Mouse (Mus musculus): ENCODE measurements around the gene Sgms2. TPM values are rescaled to one million over a fixed set of nuclear protein-coding genes. Genes with fewer than 3 reads are reported as not detected.

Gene Sgms2
- total and polyA plus RNA-seq, 3 experiments = not detected

DNA sequence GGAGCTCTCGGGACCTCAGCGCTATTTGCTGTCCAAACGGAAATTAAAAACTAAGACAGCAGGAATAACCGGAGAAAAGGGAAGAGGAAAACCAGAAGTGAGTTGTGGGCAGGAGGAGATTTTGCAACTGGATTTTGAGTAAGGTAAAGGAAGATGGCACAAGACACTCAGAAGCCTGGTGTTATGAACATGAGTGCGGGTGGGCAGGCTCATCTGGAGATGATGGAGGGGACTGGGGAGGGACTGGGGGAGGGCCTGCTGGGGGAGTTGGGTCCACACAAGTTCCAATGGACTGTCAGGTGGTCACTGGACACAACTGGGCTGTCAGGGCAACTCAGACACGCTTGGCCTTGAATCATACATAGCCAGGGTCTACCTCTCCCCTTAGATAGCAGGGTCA is 24.8 kb downstream of the Sgms2 start:
- TF ChIP-seq ZC3H11A (IDR thresholded peaks at IDR 0.05; ENCODE audit: low read depth, low read length) (no peak), RCOR1 (IDR thresholded peaks at IDR 0.05; ENCODE audit: low read depth, low read length) (no peak), POLR2AphosphoS5 (IDR thresholded peaks at IDR 0.05; ENCODE audit: borderline replicate concordance, low read depth, low read length) (no peak), UBTF (IDR thresholded peaks at IDR 0.05; ENCODE audit: borderline replicate concordance, insufficient read depth, low read depth, low read length) (no peak), ZMIZ1 (IDR thresholded peaks at IDR 0.05; ENCODE audit: low read depth, low read length) (no peak), GABPA (IDR thresholded peaks at IDR 0.05; ENCODE audit: low read depth, low read length) (no peak), ZKSCAN1 (IDR thresholded peaks at IDR 0.05; ENCODE audit: low read depth, low read length) (no peak), TBP (IDR thresholded peaks at IDR 0.05; ENCODE audit: low read depth, low read length) (no peak), TCF12 (IDR thresholded peaks at IDR 0.05; ENCODE audit: low read depth, low read length) (no peak), MYC (IDR thresholded peaks at IDR 0.05; ENCODE audit: low read depth, low read length) (no peak), TAL1 (IDR thresholded peaks at IDR 0.05; ENCODE audit: low read length) (no peak), NRF1 (IDR thresholded peaks at IDR 0.05; ENCODE audit: insufficient read depth, low read depth, low read length, poor library complexity, severe bottlenecking) (no peak), EP300 (IDR thresholded peaks at IDR 0.05; ENCODE audit: low read depth in 1 of 2, low read length in 2 of 2) (no peak), RAD21 (IDR thresholded peaks at IDR 0.05; ENCODE audit: low read depth, low read length) (no peak), MXI1 (IDR thresholded peaks at IDR 0.05; ENCODE audit: low read depth, low read length) (no peak), SIN3A (IDR thresholded peaks at IDR 0.05; ENCODE audit: low read length) (no peak), MYB (IDR thresholded peaks at IDR 0.05; ENCODE audit: low read depth, low read length) (no peak), SMC3 (IDR thresholded peaks at IDR 0.05; ENCODE audit: low read depth, low read length) (no peak)
- Histone ChIP-seq H3K79me2 (ENCODE audit: control insufficient read depth, insufficient read depth, low read length, poor library complexity) (no peaks in the 10 kb centered on the region), H3K27ac (ENCODE audit: control insufficient read depth, low read depth, low read length) (no peak overlapping the region), H3K36me3 (ENCODE audit: control insufficient read depth in 1 of 2, insufficient read depth in 2 of 2, low read length in 2 of 2) (no peaks in the 10 kb centered on the region), H3K4me1 (ENCODE audit: control insufficient read depth in 1 of 2, insufficient read depth in 2 of 2, low read length in 2 of 2) (no peaks in the 10 kb centered on the region), H3K9me3 (replicated peaks; ENCODE audit: insufficient read depth, low read length) (no peaks in the 10 kb centered on the region), H3K9ac (ENCODE audit: control insufficient read depth, low read depth, low read length, poor library complexity, severe bottlenecking) (no peak overlapping the region), H3K4me3 (ENCODE audit: control insufficient read depth in 1 of 2, insufficient read depth in 1 of 2, low read depth in 2 of 2, low read length in 2 of 2) (no peak overlapping the region), H3K27me3 (ENCODE audit: control insufficient read depth in 1 of 2, insufficient read depth in 2 of 2, low read length in 2 of 2) (no peaks in the 10 kb centered on the region)
- no peak for DNase-seq (ENCODE audit: low read depth, low spot score)

DNA sequence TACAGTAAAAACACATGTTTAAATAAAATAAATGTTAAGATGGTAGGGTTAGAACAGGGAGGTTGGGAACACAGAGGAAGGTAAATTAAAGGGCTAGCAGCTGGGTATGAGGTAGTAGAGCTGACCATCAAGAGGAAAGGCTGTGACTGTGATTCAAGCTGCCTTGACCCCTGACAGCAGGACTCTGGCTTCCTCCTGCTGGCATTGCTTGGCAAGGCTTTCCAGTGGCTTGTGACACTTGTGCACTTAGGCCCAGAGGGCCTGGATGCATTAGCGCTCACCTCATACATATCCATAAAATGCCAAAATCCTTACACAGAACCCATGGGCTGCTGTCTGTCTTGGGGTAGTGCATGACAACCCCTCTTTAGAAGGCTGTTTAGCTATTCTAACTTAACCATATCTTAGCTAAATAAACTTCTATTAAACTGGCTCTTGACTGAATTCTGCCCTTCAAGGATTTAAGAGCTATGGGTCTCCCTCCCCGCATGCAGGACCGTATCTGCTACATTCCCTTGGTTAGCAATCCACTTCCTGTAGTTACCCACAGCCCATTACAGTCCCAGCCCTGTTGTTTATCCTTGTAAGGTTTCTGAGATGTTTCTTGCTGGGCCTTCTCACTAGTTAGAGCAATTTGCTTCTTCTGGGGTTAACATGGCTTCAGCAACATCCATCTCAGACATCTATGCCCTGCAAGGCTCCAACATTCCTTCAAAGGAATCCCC is 25.5 kb downstream of the Sgms2 start:
- Histone ChIP-seq H3K27ac (ENCODE audit: control insufficient read depth, low read depth, low read length) (no peak overlapping the region), H3K4me3 (ENCODE audit: control insufficient read depth in 1 of 2, insufficient read depth in 1 of 2, low read depth in 2 of 2, low read length in 2 of 2) (no peak overlapping the region), H3K27me3 (ENCODE audit: control insufficient read depth in 1 of 2, insufficient read depth in 2 of 2, low read length in 2 of 2) (no peaks in the 10 kb centered on the region), H3K36me3 (ENCODE audit: control insufficient read depth in 1 of 2, insufficient read depth in 2 of 2, low read length in 2 of 2) (no peaks in the 10 kb centered on the region), H3K9ac (ENCODE audit: control insufficient read depth, low read depth, low read length, poor library complexity, severe bottlenecking) (no peak overlapping the region), H3K9me3 (replicated peaks; ENCODE audit: insufficient read depth, low read length) (no peaks in the 10 kb centered on the region), H3K4me1 (ENCODE audit: control insufficient read depth in 1 of 2, insufficient read depth in 2 of 2, low read length in 2 of 2) (no peaks in the 10 kb centered on the region), H3K79me2 (ENCODE audit: control insufficient read depth, insufficient read depth, low read length, poor library complexity) (no peaks in the 10 kb centered on the region)
- TF ChIP-seq JUND (IDR thresholded peaks at IDR 0.05; ENCODE audit: low read depth, low read length) (no peak), ZKSCAN1 (IDR thresholded peaks at IDR 0.05; ENCODE audit: low read depth, low read length) (no peak), TAL1 (IDR thresholded peaks at IDR 0.05; ENCODE audit: low read length) (no peak), CHD2 (IDR thresholded peaks at IDR 0.05; ENCODE audit: low read length) (no peak)
- no peak for DNase-seq (ENCODE audit: low read depth, low spot score)
